Mouse (Mus musculus): ENCODE data around the gene Amigo2. TPM values are rescaled to one million over a fixed set of nuclear protein-coding genes. Genes with fewer than 3 reads are reported as not detected.
A peak's percentile ranks its signal among the peaks of the same experiment; 100 is the strongest.
"Not testable (repeated sequence)": the region's sequence is repeated elsewhere in the genome, so short reads cannot be mapped to it uniquely, and the experiment has no call there.

The Amigo2 gene
- total RNA-seq, 2 experiments from 2014 or later, result 19.5 to 21.0 TPM

DNA sequence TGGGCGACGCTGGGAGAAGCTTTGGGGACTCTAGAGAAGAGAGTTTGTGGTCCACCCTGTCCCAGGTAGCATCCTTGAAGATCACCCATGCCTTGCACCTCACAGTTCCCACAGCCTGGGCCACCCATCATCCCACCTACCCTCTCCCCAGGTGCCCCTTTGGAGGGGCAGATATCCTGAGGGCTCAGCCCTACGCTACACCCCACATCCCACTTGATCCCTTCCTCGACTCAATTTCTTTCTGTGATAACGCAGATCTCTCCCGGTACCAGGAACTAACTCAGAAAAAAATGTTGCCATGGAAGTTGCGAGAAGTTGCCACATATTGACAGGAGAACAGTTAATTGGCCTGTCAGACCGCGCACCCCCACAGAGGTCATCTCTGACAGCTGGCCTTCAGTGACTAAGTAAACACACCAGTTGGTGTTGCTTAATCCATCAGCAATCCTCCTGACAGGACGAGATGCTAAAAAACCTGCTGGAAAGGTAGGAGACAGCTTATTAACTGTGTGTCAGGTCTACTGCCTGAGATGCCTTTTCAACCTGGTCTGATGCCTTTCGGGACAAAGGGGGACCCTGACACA is 17.5 kb downstream of the Amigo2 start:
- DNase-seq (ENCODE audit: extremely low spot score in 1 of 2, low spot score in 1 of 2), result no peak

- DNase-seq (ENCODE audit: extremely low spot score in 1 of 2, low spot score in 1 of 2), result no peak
Observed at GRCm38 (mm10) chr15:97224003-97224402, 23.1 kb downstream of the Amigo2 start.

- no peak for DNase-seq (ENCODE audit: extremely low spot score in 1 of 2, low spot score in 1 of 2)
Observed at GRCm38 (mm10) chr15:97223431-97223830, 23.7 kb downstream of the Amigo2 start.

DNA sequence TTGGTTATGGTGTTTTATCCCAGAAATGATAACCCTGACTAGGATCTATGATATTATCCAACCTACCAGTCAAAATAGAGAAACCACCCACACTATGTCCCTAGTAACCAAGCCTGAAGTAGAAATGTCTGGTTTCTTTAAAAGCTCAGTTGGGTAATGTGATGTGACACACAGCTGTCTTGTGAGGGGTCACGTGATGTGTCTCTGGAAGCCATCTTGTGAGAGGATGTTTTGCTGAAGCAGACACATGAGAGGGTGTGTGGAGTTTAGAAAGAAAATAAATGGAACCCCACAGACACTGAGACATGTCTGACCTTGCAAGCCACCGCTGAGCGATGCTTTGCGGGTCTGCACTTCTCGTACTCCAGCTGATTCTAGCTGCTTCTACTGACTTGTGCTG is 30.2 kb downstream of the Amigo2 start:
- DNase-seq (ENCODE audit: extremely low spot score in 1 of 2, low spot score in 1 of 2), result no peak

DNA sequence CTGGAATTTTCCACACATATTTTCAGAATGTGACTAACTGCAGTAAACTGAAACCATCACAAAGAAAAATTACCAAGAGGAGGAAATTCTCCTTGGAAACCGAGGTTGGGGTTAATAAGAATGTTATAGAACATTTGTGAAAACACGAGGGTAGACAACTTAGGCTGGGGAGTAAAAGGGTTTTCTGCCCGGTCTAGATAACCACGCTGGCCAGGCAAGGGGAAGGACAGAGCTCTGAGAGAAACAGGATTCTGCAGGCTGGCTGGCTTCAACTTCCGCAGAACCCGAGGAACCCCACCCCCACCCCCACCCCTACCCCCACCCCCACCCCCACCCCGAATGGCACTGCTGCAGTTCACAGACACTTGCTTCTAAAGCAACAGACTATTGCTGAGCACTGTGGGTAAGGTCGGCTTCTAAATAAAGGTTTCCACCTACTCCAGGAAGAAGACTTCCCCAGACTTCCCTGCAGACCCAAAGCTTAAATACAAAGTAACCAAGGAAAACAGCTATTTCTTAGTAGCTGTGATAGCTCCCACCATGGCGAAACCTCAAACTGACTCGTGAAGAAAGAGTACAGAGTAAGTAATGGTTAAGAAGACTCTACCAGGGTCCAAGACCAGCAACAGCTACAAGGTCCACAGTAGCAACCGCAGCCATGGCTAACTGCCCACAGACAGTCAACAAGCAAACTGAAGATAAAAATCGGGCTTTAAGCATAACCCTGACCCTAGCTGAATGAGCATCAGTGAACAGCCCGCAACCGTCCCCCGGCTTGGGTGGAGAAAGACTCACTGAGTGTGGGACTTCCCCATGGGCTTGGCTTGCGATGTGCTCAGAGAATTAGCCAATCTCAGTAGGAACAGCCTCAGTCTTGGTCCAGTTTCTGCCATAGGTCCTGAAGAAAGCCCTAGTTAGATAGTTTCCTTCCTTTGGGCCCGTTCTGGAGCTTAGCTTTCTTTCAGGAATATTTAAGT is 34.3 kb downstream of the Amigo2 start:
- no peak for DNase-seq (ENCODE audit: extremely low spot score in 1 of 2, low spot score in 1 of 2)

DNA sequence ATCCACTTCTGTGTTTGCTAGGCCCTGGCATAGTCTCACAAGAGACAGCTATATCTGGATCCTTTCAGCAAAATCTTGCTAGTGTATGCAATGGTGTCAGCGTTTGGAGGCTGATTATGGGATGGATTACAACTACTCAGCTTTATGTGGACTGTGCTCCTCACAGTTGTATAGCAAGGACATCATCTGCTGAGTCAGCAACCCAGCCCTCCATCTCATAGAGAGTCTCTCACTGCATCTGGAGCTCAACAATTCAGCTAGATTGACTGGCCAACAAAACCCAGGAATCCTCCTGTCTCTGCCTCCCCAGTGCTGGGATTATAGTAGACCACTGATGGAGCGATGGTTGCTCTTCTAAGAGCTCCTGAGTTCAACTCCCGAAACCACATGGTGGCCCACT is 37.3 kb downstream of the Amigo2 start:
- not testable (repeated sequence) for DNase-seq (ENCODE audit: extremely low spot score in 1 of 2, low spot score in 1 of 2)

DNA sequence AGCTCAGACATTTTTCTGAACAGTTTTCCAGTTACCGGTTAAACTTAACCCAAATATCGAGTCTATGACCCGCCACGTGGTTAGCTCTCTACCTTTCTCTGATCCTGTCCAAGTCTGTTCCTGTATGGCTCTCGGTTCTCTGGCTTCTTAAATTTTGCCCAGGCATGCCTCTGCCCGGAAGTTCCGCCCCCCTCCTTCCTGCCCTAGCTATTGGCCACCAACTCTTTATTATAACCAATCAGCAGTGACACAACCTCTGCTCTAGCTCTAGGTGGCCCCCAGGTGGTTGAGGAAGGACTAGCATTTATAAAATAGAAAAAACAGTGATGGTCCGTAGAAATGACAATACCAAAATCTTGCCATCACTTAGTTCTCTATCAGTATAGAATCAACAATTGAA is 40.6 kb downstream of the Amigo2 start:
- no peak for DNase-seq (ENCODE audit: extremely low spot score in 1 of 2, low spot score in 1 of 2)

- DNase-seq (ENCODE audit: extremely low spot score in 1 of 2, low spot score in 1 of 2), result no peak
Observed at GRCm38 (mm10) chr15:97205776-97206175, 41.3 kb downstream of the Amigo2 start.

- no peak for DNase-seq (ENCODE audit: extremely low spot score in 1 of 2, low spot score in 1 of 2)
Observed at GRCm38 (mm10) chr15:97204889-97205288, 42.2 kb downstream of the Amigo2 start.

- DNase-seq (ENCODE audit: extremely low spot score in 1 of 2, low spot score in 1 of 2), result no peak
Observed at GRCm38 (mm10) chr15:97196644-97197043, 50.4 kb downstream of the Amigo2 start.

GRCm38 (mm10) chr15:97195628-97196027 is 51.5 kb downstream of the Amigo2 start:
- peak; percentile 22 to 28 for DNase-seq (ENCODE audit: extremely low spot score in 1 of 2, low spot score in 1 of 2)

Other genes starting within 250 kb of the Amigo2 start
- under 1 TPM; 0.77 to 0.91 TPM for gene Slc38a4, start 191.3 kb downstream of the Amigo2 start, total RNA-seq (2021)
- 1 to 10 TPM; 9.3 to 9.6 TPM for gene Pced1b, start 180 bp downstream of the Amigo2 start, total RNA-seq (2021)

All from layer of hippocampus, postnatal 25 days (tissue).